Mouse (Mus musculus) megakaryocyte, adult 5-6 weeks (primary cell): ENCODE data around the gene Dynlt1f. TPM values are rescaled to one million over a fixed set of nuclear protein-coding genes. Genes with fewer than 3 reads are reported as not detected.

Experiments
- total RNA-seq, 2 experiments: library from RNA; stranded (forward) in 1 of 2; stranded (reverse) in 1 of 2; fragments of 153-499, 151-499 nt in 1 of 2; fragments of 221-1000, 200-1000 nt in 1 of 2; gene quantifications; 2 replicates each; pipeline versions ENCODE4 v1.2.3 to v1.2.4; 2015 to 2017

Dynlt1f gene
- total RNA-seq, 2 experiments from 2014 or later, result 134 to 193 TPM

Other genes with a start within 250 kb of the Dynlt1f start
- 183 and 199 TPM in 2 replicates for gene Dynlt1b, start 225.8 kb downstream of the Dynlt1f start, total RNA-seq (2015)
- 169 and 204 TPM in 2 replicates for gene Dynlt1b, start 225.8 kb downstream of the Dynlt1f start, total RNA-seq (2017)
- 4.7 and 11.7 TPM in 2 replicates for gene Dynlt1c, start 54.2 kb downstream of the Dynlt1f start, total RNA-seq (2015)
- 5.7 and 10.4 TPM in 2 replicates for gene Dynlt1c, start 54.2 kb downstream of the Dynlt1f start, total RNA-seq (2017)
- 5.4 and 7.3 TPM in 2 replicates for gene Sytl3, start 3.2 kb upstream of the Dynlt1f start, total RNA-seq (2015)
- gene Sytl3, start 3.2 kb upstream of the Dynlt1f start, total RNA-seq (2017), result 5.7 and 7.4 TPM in 2 replicates
- 45.8 and 49.8 TPM in 2 replicates for gene Ezr, start 126.9 kb upstream of the Dynlt1f start, total RNA-seq (2015)
- 130 and 175 TPM in 2 replicates for gene Ezr, start 126.9 kb upstream of the Dynlt1f start, total RNA-seq (2017)